Comparison of ENCODE assay signal across 14 mouse cellular contexts in the genomic region with DNA sequence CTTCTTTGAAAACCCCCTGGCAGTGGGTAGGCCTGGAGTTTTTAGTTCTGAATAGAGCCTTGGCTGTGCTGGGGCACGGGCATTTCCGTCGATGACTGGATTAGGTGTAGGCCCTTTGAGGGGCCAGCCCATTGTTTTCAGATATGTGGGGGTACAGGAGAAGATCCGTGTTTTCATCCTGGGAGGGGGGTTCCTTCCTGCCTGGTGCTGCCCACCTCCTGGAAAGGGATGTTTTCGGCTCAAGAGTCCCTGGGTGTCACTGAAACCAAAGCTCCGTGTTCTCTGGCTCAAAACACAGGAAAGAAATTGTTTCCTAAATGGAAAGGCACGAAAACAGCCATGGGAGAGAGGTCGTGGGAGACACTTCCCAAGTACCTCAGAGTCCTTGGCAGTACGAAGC. TPM values are rescaled to one million over a fixed set of nuclear protein-coding genes. Genes with fewer than 3 reads are reported as not detected.
DNase-seq lines count a peak whose midpoint lies in the region; ATAC-seq and TF ChIP-seq lines count a peak whose summit lies in the region.
"Had no signal": no experiment of that assay in that cellular context is flagged by ENCODE, and none has a peak within 500 bp of the region (broad histone marks: within the 10 kb centered on the region; RNA-seq: fewer than 3 reads in every experiment).

No protein-coding gene starts in this region.

- peak overlapping the region; percentile 2; the same call in 1 of the 2 replicates for H3K4me3 ChIP-seq in heart, adult 2 months
- peak overlapping the region; percentile 10 for H3K4me3 ChIP-seq in lung, adult 2 months (replicated peaks; ENCODE audit: extremely low read depth, low read depth, low read length)
- H3K4me3 ChIP-seq in heart, embryonic 16.5 days (ENCODE audit: low read length): no peak overlapping the region
- H3K4me3 ChIP-seq in stomach, postnatal 0 days (ENCODE audit: low read depth, low read length): no peak overlapping the region
- H3K4me3 ChIP-seq: hindbrain, embryonic 15.5 days; liver, embryonic 12.5 days had no signal

- H3K4me1 ChIP-seq in heart, adult 2 months (ENCODE audit: control insufficient read depth, insufficient read depth, low read length): peaks cover 47% of the 10 kb centered on the region
- H3K4me1 ChIP-seq in lung, adult 2 months (ENCODE audit: control insufficient read depth, insufficient read depth, low read length): peaks cover 41% of the 10 kb centered on the region
- H3K4me1 ChIP-seq in heart, embryonic 16.5 days (ENCODE audit: control insufficient read depth, insufficient read depth, low read length): peaks cover 58% of the 10 kb centered on the region
- peaks cover 2% of the 10 kb centered on the region; the same call in 1 of the 2 replicates for H3K4me1 ChIP-seq in stomach, postnatal 0 days (replicated peaks; ENCODE audit: control insufficient read depth, insufficient read depth)

- peak in 1 of 2 experiments; percentile 67 for DNase-seq in heart, adult 2 months
- no peak for DNase-seq in heart, postnatal 4 days
- DNase-seq in lung, adult 2 months: no peak
- no peak for DNase-seq in lung, postnatal 14 days
- DNase-seq in stomach, postnatal 0 days (ENCODE audit: low spot score): no peak
- DNase-seq in left cerebral cortex, adult 18-20 months (ENCODE audit: low spot score in 2 of 2): no peak
- no peak for DNase-seq in right cerebral cortex, postnatal 36 days (ENCODE audit: low spot score in 2 of 2)
- DNase-seq: cerebellum, adult 18-20 months; gastrocnemius, postnatal 10 days; right cerebral cortex, postnatal 14 days; thymus, postnatal 25 days had no signal

- no peak overlapping the region for H3K4me2 ChIP-seq in heart, embryonic 16.5 days (ENCODE audit: low read depth, low read length)
- no peak overlapping the region for H3K4me2 ChIP-seq in stomach, postnatal 0 days (replicated peaks; ENCODE audit: low read depth)
- H3K4me2 ChIP-seq: hindbrain, embryonic 15.5 days; liver, embryonic 12.5 days had no signal

- peak; percentile 64; the same call in 1 of the 2 replicates for TF ChIP-seq POLR2A in heart, adult 2 months (IDR thresholded peaks at IDR 0.05; ENCODE audit: insufficient read depth, low read depth, low read length)
- no peak for TF ChIP-seq POLR2A in lung, adult 2 months (IDR thresholded peaks at IDR 0.05; ENCODE audit: borderline replicate concordance, extremely low read depth, low read depth, low read length)

- no peaks in the 10 kb centered on the region for H3K27me3 ChIP-seq in heart, adult 2 months (ENCODE audit: control insufficient read depth, insufficient read depth, low read length)
- no peaks in the 10 kb centered on the region for H3K27me3 ChIP-seq in heart, embryonic 16.5 days (ENCODE audit: control insufficient read depth, insufficient read depth, low read length)
- no peaks in the 10 kb centered on the region for H3K27me3 ChIP-seq in stomach, postnatal 0 days (ENCODE audit: control insufficient read depth, insufficient read depth, low read length)
- H3K27me3 ChIP-seq: hindbrain, embryonic 15.5 days had no signal

- peak; percentile 94; the same call in 1 of the 2 replicates for TF ChIP-seq EP300 in heart, adult 2 months (IDR thresholded peaks at IDR 0.05; ENCODE audit: insufficient read depth, low read depth, low read length)
- TF ChIP-seq EP300 in stomach, postnatal 0 days (optimal IDR thresholded peaks at IDR 0.05): no peak

- TF ChIP-seq CTCF in heart, adult 2 months (IDR thresholded peaks at IDR 0.05): no peak
- no peak for TF ChIP-seq CTCF in lung, adult 2 months (IDR thresholded peaks at IDR 0.05; ENCODE audit: insufficient read depth, low read length)
- TF ChIP-seq CTCF in stomach, postnatal 0 days (IDR thresholded peaks at IDR 0.05; ENCODE audit: low read depth): no peak

- no peak for ATAC-seq in heart, embryonic 16.5 days (replicated peaks; ENCODE audit: extremely low read depth, insufficient read depth, low FRiP score)
- no peak for ATAC-seq in stomach, postnatal 0 days (ENCODE audit: low FRiP score, low TSS enrichment)
- ATAC-seq: liver, embryonic 12.5 days had no signal

- H3K9ac ChIP-seq in heart, adult 2 months (ENCODE audit: low read depth, low read length): peak overlapping the region; percentile 80
- H3K9ac ChIP-seq in heart, embryonic 16.5 days (ENCODE audit: low read length): no peak overlapping the region; the same call in 1 of the 2 replicates
- no peak overlapping the region for H3K9ac ChIP-seq in stomach, postnatal 0 days (ENCODE audit: low read length)
- H3K9ac ChIP-seq: hindbrain, embryonic 15.5 days; liver, embryonic 12.5 days had no signal

- H3K79me2 ChIP-seq in heart, adult 2 months (replicated peaks; ENCODE audit: control insufficient read depth, insufficient read depth, low read length): no peaks in the 10 kb centered on the region

- H3K9me3 ChIP-seq in heart, embryonic 16.5 days (replicated peaks; ENCODE audit: control insufficient read depth, low read length): no peaks in the 10 kb centered on the region; the same call in 1 of the 2 replicates
- no peaks in the 10 kb centered on the region for H3K9me3 ChIP-seq in stomach, postnatal 0 days (ENCODE audit: control insufficient read depth, low read length)
- H3K9me3 ChIP-seq: hindbrain, embryonic 15.5 days; liver, embryonic 12.5 days had no signal

- intact Hi-C loops in heart, adult 2 months (cut with DNase I): loop anchor here (10.0 kb wide), 1 partner anchor 458 kb away; no protein-coding TSS in a partner anchor

- peak overlapping the region; percentile 89 for H3K27ac ChIP-seq in heart, adult 2 months
- peak overlapping the region; percentile 65 for H3K27ac ChIP-seq in heart, embryonic 16.5 days (ENCODE audit: low read length)
- H3K27ac ChIP-seq in stomach, postnatal 0 days (replicated peaks): peak overlapping the region; percentile 77; the same call in 1 of the 2 replicates
- H3K27ac ChIP-seq: hindbrain, embryonic 15.5 days; liver, embryonic 12.5 days had no signal

- H3K36me3 ChIP-seq in heart, adult 2 months (ENCODE audit: control insufficient read depth, insufficient read depth, low read length): peaks cover 6% of the 10 kb centered on the region; the same call in 1 of the 2 replicates
- H3K36me3 ChIP-seq in heart, embryonic 16.5 days (ENCODE audit: control insufficient read depth, insufficient read depth): no peaks in the 10 kb centered on the region
- no peaks in the 10 kb centered on the region for H3K36me3 ChIP-seq in stomach, postnatal 0 days (ENCODE audit: control insufficient read depth, insufficient read depth, low read length)
- H3K36me3 ChIP-seq: hindbrain, embryonic 15.5 days; liver, embryonic 12.5 days had no signal

- 52% methylated on average over 9 of the region's 9 CpGs for WGBS in heart, adult 2 months
- 44% methylated on average over 9 of the region's 9 CpGs for WGBS in lung, adult 2 months
- 61% methylated on average over 9 of the region's 9 CpGs for WGBS in heart, embryonic 16.5 days
- WGBS in stomach, postnatal 0 days: 66% methylated on average over 9 of the region's 9 CpGs

RNA-seq across cellular contexts. Expression of a gene that starts 17.9 kb away (rescaled TPM):
- total RNA-seq in heart, adult 2 months (2021): 10 to 100 TPM; 65.4 to 89.5 TPM
- 71.5 and 83.9 TPM in 2 replicates for polyA plus RNA-seq in heart, adult 2 months (2012; rRNA removed)
- 10 to 100 TPM; 78.4 to 81.7 TPM for total RNA-seq in heart, postnatal 4 days (2021)
- polyA plus RNA-seq in lung, adult 2 months (2012; rRNA removed): 123 and 133 TPM in 2 replicates
- 51.0 and 54.9 TPM in 2 replicates for polyA plus RNA-seq in heart, embryonic 16.5 days (2015; fragmentation: Nextera tagmentation; extraction: Ambion mirVana)
- 28.4 and 30.5 TPM in 2 replicates for polyA plus RNA-seq in stomach, postnatal 0 days (2015; fragmentation: Nextera tagmentation; extraction: Ambion mirVana)
- 100 to 1,000 TPM; 203 to 219 TPM for total RNA-seq in left cerebral cortex, adult 18-20 months (2021)

Comparison
In these comparisons a context has a peak if more than half of its experiments do, and no peak if none do; other contexts are left out.
1. H3K4me3 ChIP-seq: peak in heart, adult 2 months (single experiment) and lung, adult 2 months (single experiment); none in heart, embryonic 16.5 days (single experiment) and stomach, postnatal 0 days (single experiment).
2. Peak in every context shown above with its lines, with median percentiles within 50 percentile points of each other: H3K27ac ChIP-seq.